Mouse (Mus musculus) midbrain, embryonic 11.5 days (tissue): Measurements from ENCODE around the gene Hemgn. TPM values are rescaled to one million over a fixed set of nuclear protein-coding genes. Genes with fewer than 3 reads are reported as not detected.
A peak's percentile ranks its signal among the peaks of the same experiment; 100 is the strongest.

Source experiments
- ATAC-seq: fragments of 200-750 bp; cut with Nextera tagmentation; 2 replicates; pipeline ENCODE4 v1.8.0; 2017; ENCODE audit warnings: moderate TSS enrichment, moderate library complexity; ENCODE audit not compliant: low FRiP score
- DNase-seq: peaks from one replicate; pipeline ENCODE4 v3.0.0; 2015; ENCODE audit warnings: low spot score; ENCODE audit errors: missing footprints
- H3K27ac ChIP-seq: fragments of 300-500 bp; sonication (generic); 2 replicates; pipeline ENCODE4 v1.5.1; 2014; ENCODE audit warnings: low read depth, low read length
- H3K27me3 ChIP-seq: fragments of 300-500 bp; sonication (generic); 2 replicates; pipeline ENCODE4 v1.6.1; 2014; ENCODE audit warnings: mild to moderate bottlenecking, low read length, moderate library complexity, mixed read lengths; ENCODE audit not compliant: control insufficient read depth, insufficient read depth
- H3K36me3 ChIP-seq: fragments of 300-500 bp; sonication (generic); 2 replicates; pipeline ENCODE4 v1.6.1; 2014; ENCODE audit warnings: mild to moderate bottlenecking, low read length, moderate library complexity, mixed read lengths; ENCODE audit not compliant: control insufficient read depth, insufficient read depth
- H3K4me1 ChIP-seq: fragments of 300-500 bp; sonication (generic); 2 replicates; pipeline ENCODE4 v1.6.1; 2014; ENCODE audit warnings: low read length; ENCODE audit not compliant: control insufficient read depth, insufficient read depth
- H3K4me2 ChIP-seq: fragments of 300-500 bp; sonication (generic); 2 replicates; pipeline ENCODE4 v1.6.1; 2014; ENCODE audit warnings: mild to moderate bottlenecking, moderate library complexity
- H3K4me3 ChIP-seq: fragments of 300-500 bp; sonication (generic); 2 replicates; pipeline ENCODE4 v1.5.1; 2014; ENCODE audit warnings: low read depth, low read length
- H3K9ac ChIP-seq: fragments of 300-500 bp; sonication (generic); 2 replicates; pipeline ENCODE4 v1.6.1; 2014; ENCODE audit warnings: low read length
- H3K9me3 ChIP-seq: fragments of 300-500 bp; sonication (generic); 2 replicates; pipeline ENCODE4 v1.6.1; 2016; ENCODE audit warnings: low read length; ENCODE audit not compliant: control insufficient read depth
- whole genome bisulfite sequencing: fragments of 180-500 bp; shearing (Covaris S2); extraction: QIAGEN DNeasy Blood & Tissue Kit; methylation state at CpG from one replicate; pipeline ENCODE4 v1.1.7; 2014; 5-methylcytosine and 5-hydroxymethylcytosine counted together
- polyA plus RNA-seq: library from polyadenylated mRNA; unstranded; fragments of >200 nt; fragmentation: Nextera tagmentation; extraction: Ambion mirVana; gene quantifications from 2 replicates; pipeline ENCODE4 v1.2.1, GENCODE M21; 2014

The Hemgn gene
- polyA plus RNA-seq, 1 experiment from 2014 or later = 20.5 TPM

- WGBS = 56% methylated on average over 6 of the region's 6 CpGs
Measured at GRCm38 (mm10) chr4:46374455-46374854, 38.9 kb downstream of the Hemgn start.

GRCm38 (mm10) chr4:46371030-46371429 lies 42.3 kb downstream of the Hemgn start:
- H3K4me3 ChIP-seq = no peak overlapping the region
- no peaks in the 10 kb centered on the region for H3K36me3 ChIP-seq
- no peak overlapping the region for H3K9ac ChIP-seq
- ATAC-seq (peak; percentile 68; the same call in 1 of the 2 replicates), DNase-seq (no peak)
- peak overlapping the region; percentile 24; the same call in 1 of the 2 replicates for H3K4me2 ChIP-seq
- WGBS = 3% methylated on average over 18 of the region's 19 CpGs
- no peaks in the 10 kb centered on the region; the same call in 1 of the 2 replicates for H3K4me1 ChIP-seq
- H3K27me3 ChIP-seq = no peaks in the 10 kb centered on the region
- no peaks in the 10 kb centered on the region for H3K9me3 ChIP-seq
- no peak overlapping the region for H3K27ac ChIP-seq

More at GRCm38 (mm10) chr4:46374455-46374854, 38.9 kb downstream of the Hemgn start:
- H3K27ac ChIP-seq = no peak overlapping the region
- H3K36me3 ChIP-seq = peaks cover 7% of the 10 kb centered on the region; the same call in 1 of the 2 replicates
- ATAC-seq = no peak
- no peaks in the 10 kb centered on the region for H3K4me1 ChIP-seq
- H3K27me3 ChIP-seq = no peaks in the 10 kb centered on the region
- H3K9ac ChIP-seq = no peak overlapping the region
- no peak for DNase-seq
- peak overlapping the region; percentile 44; the same call in 1 of the 2 replicates for H3K4me2 ChIP-seq
- no peaks in the 10 kb centered on the region for H3K9me3 ChIP-seq
- H3K4me3 ChIP-seq = no peak overlapping the region

GRCm38 (mm10) chr4:46370406-46370805 lies 42.9 kb downstream of the Hemgn start:
- no peaks in the 10 kb centered on the region; the same call in 1 of the 2 replicates for H3K4me1 ChIP-seq
- no peak overlapping the region for H3K9ac ChIP-seq
- DNase-seq (no peak), ATAC-seq (no peak)
- no peaks in the 10 kb centered on the region for H3K9me3 ChIP-seq
- 52% methylated on average over 6 of the region's 6 CpGs for WGBS
- no peaks in the 10 kb centered on the region for H3K27me3 ChIP-seq
- no peak overlapping the region for H3K4me2 ChIP-seq
- H3K27ac ChIP-seq = no peak overlapping the region
- no peak overlapping the region for H3K4me3 ChIP-seq
- no peaks in the 10 kb centered on the region for H3K36me3 ChIP-seq

GRCm38 (mm10) chr4:46369070-46369469 lies 44.2 kb downstream of the Hemgn start:
- no peak overlapping the region for H3K4me3 ChIP-seq
- no peak overlapping the region for H3K9ac ChIP-seq
- H3K27me3 ChIP-seq = no peaks in the 10 kb centered on the region
- no peak overlapping the region for H3K27ac ChIP-seq
- 64% methylated on average over 4 of the region's 4 CpGs for WGBS
- H3K4me1 ChIP-seq = no peaks in the 10 kb centered on the region; the same call in 1 of the 2 replicates
- no peaks in the 10 kb centered on the region for H3K36me3 ChIP-seq
- H3K4me2 ChIP-seq = no peak overlapping the region
- no peak for DNase-seq
- H3K9me3 ChIP-seq = no peaks in the 10 kb centered on the region
- no peak for ATAC-seq

- no peak overlapping the region for H3K4me2 ChIP-seq
Measured at GRCm38 (mm10) chr4:46367487-46367959, 45.8 kb downstream of the Hemgn start.

GRCm38 (mm10) chr4:46364360-46364759 lies 48.9 kb downstream of the Hemgn start:
- DNase-seq (no peak), ATAC-seq (no peak)
- Histone ChIP-seq H3K4me3 (no peak overlapping the region), H3K4me2 (no peak overlapping the region), H3K27me3 (no peaks in the 10 kb centered on the region), H3K36me3 (no peaks in the 10 kb centered on the region), H3K27ac (no peak overlapping the region), H3K9me3 (no peaks in the 10 kb centered on the region), H3K9ac (no peak overlapping the region), H3K4me1 (no peaks in the 10 kb centered on the region; the same call in 1 of the 2 replicates)
- WGBS = 79% methylated on average over 2 of the region's 2 CpGs

More at GRCm38 (mm10) chr4:46367487-46367959, 45.8 kb downstream of the Hemgn start:
- WGBS = 22% methylated on average over 12 of the region's 12 CpGs
- ATAC-seq (no peak), DNase-seq (no peak)
- Histone ChIP-seq H3K9me3 (no peaks in the 10 kb centered on the region), H3K9ac (no peak overlapping the region), H3K4me1 (no peaks in the 10 kb centered on the region; the same call in 1 of the 2 replicates), H3K27me3 (no peaks in the 10 kb centered on the region), H3K36me3 (no peaks in the 10 kb centered on the region), H3K27ac (no peak overlapping the region), H3K4me3 (no peak overlapping the region)

- H3K4me1 ChIP-seq = no peaks in the 10 kb centered on the region
- WGBS = 82% methylated on average over 5 of the region's 5 CpGs
- no peak overlapping the region for H3K27ac ChIP-seq
- no peaks in the 10 kb centered on the region for H3K36me3 ChIP-seq
- no peak overlapping the region for H3K4me2 ChIP-seq
- no peaks in the 10 kb centered on the region for H3K27me3 ChIP-seq
- H3K4me3 ChIP-seq = no peak overlapping the region
- DNase-seq (peak; percentile 45), ATAC-seq (no peak)
- H3K9me3 ChIP-seq = no peaks in the 10 kb centered on the region
- H3K9ac ChIP-seq = no peak overlapping the region
Measured at GRCm38 (mm10) chr4:46361258-46361657, 52.0 kb downstream of the Hemgn start.

- WGBS = 81% methylated on average over 12 of the region's 12 CpGs
- Histone ChIP-seq H3K4me1 (no peaks in the 10 kb centered on the region), H3K9ac (no peak overlapping the region), H3K36me3 (no peaks in the 10 kb centered on the region), H3K27ac (no peak overlapping the region), H3K27me3 (no peaks in the 10 kb centered on the region), H3K4me3 (no peak overlapping the region), H3K9me3 (no peaks in the 10 kb centered on the region), H3K4me2 (no peak overlapping the region)
- ATAC-seq = no peak
- peak; percentile 67 for DNase-seq
Measured at GRCm38 (mm10) chr4:46359539-46360253, 53.6 kb downstream of the Hemgn start.

GRCm38 (mm10) chr4:46356351-46357133 lies 56.8 kb downstream of the Hemgn start:
- ATAC-seq = no peak
- DNase-seq = peak; percentile 97
- Histone ChIP-seq H3K27ac (no peak overlapping the region), H3K36me3 (no peaks in the 10 kb centered on the region), H3K9ac (no peak overlapping the region), H3K9me3 (no peaks in the 10 kb centered on the region), H3K4me1 (0 out of 2 replicates have a peak, but pooled peaks cover 5% of the 10 kb centered on the region), H3K4me3 (no peak overlapping the region), H3K4me2 (no peak overlapping the region), H3K27me3 (peaks cover 9% of the 10 kb centered on the region)
- WGBS = 50% methylated on average over 12 of the region's 12 CpGs
